Mouse (Mus musculus) embryonic facial prominence, embryonic 11.5 days (tissue): Measurements from ENCODE around the gene Rbpms2. TPM values are rescaled to one million over a fixed set of nuclear protein-coding genes. Genes with fewer than 3 reads are reported as not detected.

Source experiments
- ATAC-seq: fragments of 200-750 bp; cut with Nextera tagmentation; replicated peaks from 2 replicates; pipeline ENCODE4 v1.8.0; 2017; ENCODE audit warnings: low read depth; ENCODE audit not compliant: insufficient number of reproducible peaks, low FRiP score, low TSS enrichment
- DNase-seq: peaks from one replicate; pipeline ENCODE4 v3.0.0-alpha.2; 2015; ENCODE audit warnings: low spot score
- H3K27ac ChIP-seq: fragments of 300-500 bp; sonication (generic); replicated peaks from 2 replicates; pipeline ENCODE4 v1.5.1; 2014; ENCODE audit warnings: mild to moderate bottlenecking, low read depth, low read length, control low read depth
- H3K27me3 ChIP-seq: fragments of 300-500 bp; sonication (generic); 2 replicates; pipeline ENCODE4 v1.6.1; 2014; ENCODE audit warnings: mild to moderate bottlenecking, low read length, moderate library complexity, mixed read lengths; ENCODE audit not compliant: control insufficient read depth, insufficient read depth
- H3K36me3 ChIP-seq: fragments of 300-500 bp; sonication (generic); replicated peaks from 2 replicates; pipeline ENCODE4 v1.6.1; 2014; ENCODE audit warnings: low read depth, mild to moderate bottlenecking, low read length, moderate library complexity, mixed read lengths; ENCODE audit not compliant: control insufficient read depth, insufficient read depth
- H3K4me1 ChIP-seq: fragments of 300-500 bp; sonication (generic); 2 replicates; pipeline ENCODE4 v1.6.1; 2014; ENCODE audit warnings: low read length, mixed read lengths; ENCODE audit not compliant: control insufficient read depth, insufficient read depth
- H3K4me2 ChIP-seq: fragments of 300-500 bp; sonication (generic); 2 replicates; pipeline ENCODE4 v1.6.1; 2014; ENCODE audit warnings: low read depth, mild to moderate bottlenecking, control low read depth, low read length, moderate library complexity
- H3K4me3 ChIP-seq: fragments of 300-500 bp; sonication (generic); 2 replicates; pipeline ENCODE4 v1.5.1; 2014; ENCODE audit warnings: low read depth, low read length, control low read depth
- H3K9ac ChIP-seq: fragments of 300-500 bp; sonication (generic); replicated peaks from 2 replicates; pipeline ENCODE4 v1.6.1; 2014; ENCODE audit warnings: mild to moderate bottlenecking, control low read depth, low read length
- H3K9me3 ChIP-seq: fragments of 300-500 bp; sonication (generic); replicated peaks from 2 replicates; pipeline ENCODE4 v1.6.1; 2016; ENCODE audit warnings: mild to moderate bottlenecking, low read length, inconsistent platforms, mixed read lengths; ENCODE audit not compliant: control insufficient read depth
- WGBS: fragments of 180-500 bp; shearing (Covaris S2); extraction: QIAGEN DNeasy Blood & Tissue Kit; methylation state at CpG from one replicate; pipeline ENCODE4 v1.1.7; 2014; 5-methylcytosine and 5-hydroxymethylcytosine counted together
- polyA plus RNA-seq: library from polyadenylated mRNA; unstranded; fragments of >200 nt; fragmentation: Nextera tagmentation; extraction: Ambion mirVana; gene quantifications from 2 replicates; pipeline ENCODE4 v1.2.1, GENCODE M21; 2014

Rbpms2 gene
- polyA plus RNA-seq, 1 experiment from 2014 or later: 20.4 TPM

DNA sequence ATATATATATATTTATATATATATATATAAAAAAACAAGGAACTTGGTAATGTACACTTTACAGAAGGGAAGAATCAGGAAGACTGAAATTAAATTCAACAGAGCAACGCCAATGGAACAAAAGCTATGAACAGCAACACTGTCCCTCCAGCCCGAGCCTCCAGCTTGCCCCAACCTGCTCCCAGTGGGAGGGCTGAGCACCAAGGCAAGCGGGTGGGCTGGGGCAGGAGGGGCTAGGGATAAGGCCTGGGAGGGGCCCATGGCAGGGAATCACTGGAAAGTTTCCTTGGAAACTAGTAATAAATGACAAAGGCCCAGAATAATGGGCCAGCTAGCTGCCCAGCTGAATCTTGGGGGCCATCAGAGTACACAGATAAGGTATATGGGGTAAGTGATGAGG is 63.0 kb downstream of the Rbpms2 start:
- Histone ChIP-seq H3K4me2 (no peak overlapping the region), H3K27ac (no peak overlapping the region), H3K9ac (no peak overlapping the region), H3K27me3 (no peaks in the 10 kb centered on the region), H3K36me3 (peaks cover 8% of the 10 kb centered on the region), H3K4me1 (no peaks in the 10 kb centered on the region), H3K9me3 (no peaks in the 10 kb centered on the region), H3K4me3 (no peak overlapping the region)
- DNase-seq (no peak), ATAC-seq (no peak)
- 49% methylated on average over 3 of the region's 3 CpGs for WGBS

DNA sequence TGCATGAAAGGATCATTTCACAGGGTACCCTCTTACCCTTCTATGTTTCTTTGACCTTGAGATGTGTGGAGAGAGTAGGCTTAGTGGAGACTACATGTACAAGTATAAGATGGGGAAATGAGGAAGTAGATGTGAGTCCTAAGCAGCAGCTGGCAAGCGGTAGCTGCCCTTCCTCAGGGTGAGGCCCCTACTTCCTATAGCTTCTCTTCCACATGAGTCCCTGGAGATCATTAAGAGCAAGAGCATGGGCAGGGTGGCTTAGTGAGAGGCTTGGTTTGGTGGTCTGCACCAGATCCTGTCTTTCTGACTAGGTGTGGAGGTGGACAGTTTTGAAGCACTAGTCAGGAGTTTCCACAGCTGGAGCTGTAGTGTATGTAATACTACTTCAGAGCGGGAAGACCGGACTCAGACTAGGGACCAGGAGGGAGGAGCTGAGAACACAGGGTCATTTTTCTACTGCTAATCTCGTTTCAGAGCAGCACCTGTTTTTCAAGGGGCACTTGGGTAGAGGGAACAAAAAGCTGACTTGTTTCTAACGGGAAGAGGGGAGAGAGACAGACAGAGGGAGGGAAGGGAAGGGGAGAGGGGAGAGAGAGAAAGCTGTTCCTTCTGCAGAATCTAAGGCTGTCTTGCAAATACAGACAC is 63.6 kb downstream of the Rbpms2 start:
- Histone ChIP-seq H3K4me1 (no peaks in the 10 kb centered on the region), H3K9me3 (no peaks in the 10 kb centered on the region), H3K4me2 (no peak overlapping the region), H3K9ac (no peak overlapping the region), H3K27me3 (no peaks in the 10 kb centered on the region), H3K4me3 (no peak overlapping the region), H3K27ac (no peak overlapping the region), H3K36me3 (peaks cover 5% of the 10 kb centered on the region)
- no peak for ATAC-seq
- 41% methylated on average over 5 of the region's 5 CpGs for WGBS
- DNase-seq: no peak

GRCm38 (mm10) chr9:65695646-65696045 is 66.2 kb downstream of the Rbpms2 start:
- Histone ChIP-seq H3K4me1 (no peaks in the 10 kb centered on the region), H3K9me3 (no peaks in the 10 kb centered on the region), H3K4me3 (no peak overlapping the region), H3K27ac (no peak overlapping the region), H3K9ac (no peak overlapping the region), H3K4me2 (no peak overlapping the region), H3K27me3 (no peaks in the 10 kb centered on the region), H3K36me3 (peaks cover 6% of the 10 kb centered on the region)
- ATAC-seq (no peak), DNase-seq (no peak)
- 84% methylated on average over 3 of the region's 3 CpGs for WGBS

DNA sequence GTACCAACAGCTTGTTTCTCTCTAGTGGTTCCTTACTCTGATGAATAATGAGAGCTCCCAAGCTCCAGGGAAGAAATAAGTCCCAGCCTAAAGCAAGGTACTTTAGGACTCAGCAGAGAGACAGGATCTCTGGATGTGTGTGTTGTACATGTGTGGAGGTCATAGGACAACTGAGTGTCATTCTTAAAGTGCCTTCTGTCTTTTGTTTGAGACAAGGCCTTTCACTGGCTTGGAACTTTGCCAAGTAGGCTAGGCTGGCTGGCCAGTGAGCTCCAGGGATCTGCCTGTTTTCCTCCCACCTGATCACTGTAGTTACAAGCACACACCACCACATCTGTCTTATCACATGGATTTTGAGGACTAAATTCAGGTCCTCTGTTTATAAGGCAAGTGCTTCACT is 66.9 kb downstream of the Rbpms2 start:
- DNase-seq (no peak), ATAC-seq (no peak)
- no peak overlapping the region for H3K27ac ChIP-seq
- peaks cover 9% of the 10 kb centered on the region for H3K36me3 ChIP-seq
- H3K4me3 ChIP-seq: no peak overlapping the region
- H3K9ac ChIP-seq: no peak overlapping the region
- H3K27me3 ChIP-seq: no peaks in the 10 kb centered on the region
- no peaks in the 10 kb centered on the region for H3K9me3 ChIP-seq
- no peak overlapping the region for H3K4me2 ChIP-seq
- no peaks in the 10 kb centered on the region for H3K4me1 ChIP-seq

DNA sequence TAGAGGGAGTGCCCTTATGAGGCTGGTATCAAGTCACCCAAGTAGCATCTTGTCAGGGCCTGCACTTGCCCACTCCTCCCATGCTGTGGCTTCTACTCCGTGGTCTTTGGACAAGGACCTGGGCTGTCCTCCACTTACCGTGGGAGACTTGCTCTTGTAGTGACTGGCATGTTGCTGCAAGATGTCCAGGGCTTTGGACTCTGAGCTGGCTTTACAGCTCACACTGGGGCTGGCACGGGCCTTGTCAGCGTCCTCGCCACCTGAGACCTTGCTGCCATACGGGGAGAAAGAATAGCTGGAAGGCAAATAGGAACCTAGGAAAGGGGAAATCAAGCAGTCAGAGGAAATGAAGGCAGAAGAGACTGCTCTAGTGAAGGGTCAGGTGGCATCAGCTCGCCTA is 67.9 kb downstream of the Rbpms2 start:
- no peaks in the 10 kb centered on the region for H3K27me3 ChIP-seq
- no peak overlapping the region for H3K9ac ChIP-seq
- 86% methylated on average over 7 of the region's 7 CpGs for WGBS

DNA sequence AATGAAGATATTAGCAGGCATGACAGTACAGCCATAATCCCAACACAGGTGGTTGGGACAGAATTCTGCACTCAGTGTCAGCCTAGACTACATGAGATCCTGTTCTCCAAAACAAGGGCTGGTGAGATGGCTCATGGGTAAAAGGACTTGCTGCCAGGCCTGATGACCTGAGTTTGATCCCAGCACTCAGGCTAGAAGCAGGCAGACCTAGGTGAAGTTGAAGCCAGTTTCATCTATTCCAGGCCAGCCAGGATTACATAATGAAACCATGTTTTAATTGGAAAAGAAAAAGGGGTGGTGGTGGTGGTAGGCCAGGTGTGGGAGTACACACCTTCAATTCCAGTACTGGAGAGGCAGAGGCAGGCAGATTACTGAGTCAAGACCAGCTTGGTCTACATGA is 68.5 kb downstream of the Rbpms2 start:
- H3K36me3 ChIP-seq: peaks cover 16% of the 10 kb centered on the region

More for the DNA sequence above, 67.9 kb downstream of the Rbpms2 start:
- no peak overlapping the region for H3K4me3 ChIP-seq
- no peaks in the 10 kb centered on the region for H3K4me1 ChIP-seq
- no peaks in the 10 kb centered on the region for H3K9me3 ChIP-seq
- DNase-seq (no peak), ATAC-seq (no peak)
- peaks cover 14% of the 10 kb centered on the region for H3K36me3 ChIP-seq
- no peak overlapping the region for H3K4me2 ChIP-seq
- H3K27ac ChIP-seq: no peak overlapping the region

DNA sequence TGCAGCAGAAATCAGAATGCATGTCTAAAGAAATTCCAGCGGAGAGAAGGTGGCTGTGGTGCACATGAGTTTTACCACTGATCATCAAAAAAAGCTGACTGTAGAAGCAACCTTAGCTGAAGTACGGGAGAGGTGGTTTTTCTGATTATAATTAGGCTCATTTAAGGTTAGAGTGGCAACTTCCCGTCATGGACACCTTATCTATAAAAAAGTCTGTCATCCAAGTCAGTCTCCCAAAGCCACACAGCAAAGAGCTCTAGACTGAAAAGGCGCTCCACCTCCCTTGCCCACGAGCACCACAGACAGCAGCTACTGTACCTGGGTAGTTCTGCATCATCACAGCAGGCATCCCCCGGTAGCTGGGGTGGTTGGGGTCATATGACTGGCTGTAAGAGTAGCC is 71.1 kb downstream of the Rbpms2 start:
- ATAC-seq (no peak), DNase-seq (no peak)
- Histone ChIP-seq H3K9ac (no peak overlapping the region), H3K27ac (no peak overlapping the region), H3K4me3 (no peak overlapping the region), H3K27me3 (no peaks in the 10 kb centered on the region), H3K9me3 (no peaks in the 10 kb centered on the region), H3K4me2 (no peak overlapping the region), H3K36me3 (peaks cover 12% of the 10 kb centered on the region), H3K4me1 (no peaks in the 10 kb centered on the region)
- 91% methylated on average over 6 of the region's 6 CpGs for WGBS

More for the DNA sequence above, 68.5 kb downstream of the Rbpms2 start:
- no peak for ATAC-seq
- DNase-seq: no peak
- no peaks in the 10 kb centered on the region for H3K4me1 ChIP-seq
- H3K9me3 ChIP-seq: no peaks in the 10 kb centered on the region
- no peak overlapping the region for H3K4me3 ChIP-seq
- no peak overlapping the region for H3K27ac ChIP-seq
- H3K9ac ChIP-seq: no peak overlapping the region
- H3K27me3 ChIP-seq: no peaks in the 10 kb centered on the region
- no peak overlapping the region for H3K4me2 ChIP-seq

- ATAC-seq: no peak
- peaks cover 12% of the 10 kb centered on the region for H3K36me3 ChIP-seq
Observed at GRCm38 (mm10) chr9:65702286-65702685, 72.8 kb downstream of the Rbpms2 start.

More at GRCm38 (mm10) chr9:65702286-65702685, 72.8 kb downstream of the Rbpms2 start:
- Histone ChIP-seq H3K4me2 (no peak overlapping the region), H3K9ac (no peak overlapping the region), H3K9me3 (no peaks in the 10 kb centered on the region), H3K4me3 (no peak overlapping the region), H3K4me1 (no peaks in the 10 kb centered on the region), H3K27me3 (no peaks in the 10 kb centered on the region), H3K27ac (no peak overlapping the region)
- no peak for DNase-seq
- WGBS: 90% methylated on average over 9 of the region's 9 CpGs
